Mouse (Mus musculus): ENCODE results near the gene Rspo1. TPM values are rescaled to one million over a fixed set of nuclear protein-coding genes. Genes with fewer than 3 reads are reported as not detected.

Rspo1 gene
- polyA plus RNA-seq, 1 experiment from 2014 or later = 25.1 TPM

DNA sequence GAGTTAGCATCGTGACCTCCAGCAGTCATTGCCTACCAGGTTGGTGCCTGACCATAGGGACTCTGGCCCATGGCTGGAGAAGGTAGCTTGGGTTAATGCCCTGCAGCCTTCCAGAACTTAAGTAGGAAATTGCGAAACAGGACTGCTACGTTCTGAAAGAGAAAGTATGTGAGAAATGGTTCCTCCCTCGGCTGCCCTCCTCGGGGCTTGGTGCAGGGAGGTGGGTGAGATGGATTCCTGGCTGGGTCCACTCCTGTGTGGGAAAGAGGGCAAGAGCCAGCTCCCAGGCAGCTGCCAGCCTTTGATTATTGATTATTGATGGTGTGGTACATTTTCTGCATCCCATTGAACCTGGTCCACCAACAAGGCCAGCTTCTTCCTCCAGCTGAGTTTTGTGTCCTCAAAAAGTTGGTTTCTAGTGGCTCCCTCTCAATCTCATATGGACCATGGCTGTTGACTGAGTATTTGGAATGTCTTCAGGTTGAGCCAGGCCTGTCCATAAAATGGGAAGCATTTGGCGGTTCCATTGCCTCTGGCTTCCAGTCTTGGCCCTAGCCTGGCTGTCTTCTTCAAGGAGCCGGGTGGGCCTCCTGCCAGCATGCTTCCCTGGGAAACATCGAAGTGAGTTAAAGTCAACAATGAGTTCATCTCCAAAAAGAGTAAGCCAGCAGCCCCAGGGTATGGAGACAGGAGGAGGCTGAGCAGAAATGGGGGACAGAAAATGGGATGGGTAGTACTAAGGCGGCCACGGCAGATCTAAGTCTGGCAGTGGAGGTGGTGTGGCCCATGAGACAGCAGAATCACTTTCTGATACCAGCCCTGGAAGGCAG lies 29.8 kb downstream of the Rspo1 start, which contains the start of gene Gnl2:
Gnl2 (plus strand) TSS at position 780 of the 830 bp plus-strand sequence.
- 80% methylated on average over 10 of the region's 10 CpGs for WGBS
- ATAC-seq (ENCODE audit: low FRiP score, low TSS enrichment) = no peak
- H3K27ac ChIP-seq (ENCODE audit: low read length) = no peak within 1 kb of the TSS
- no peaks in the 10 kb centered on the region for H3K9me3 ChIP-seq (ENCODE audit: low read length)
- no peaks in the 10 kb centered on the region for H3K4me1 ChIP-seq (ENCODE audit: insufficient read depth, low read length)
- H3K9ac ChIP-seq (replicated peaks; ENCODE audit: low read length) = no peak within 1 kb of the TSS
- no peaks in the 10 kb centered on the region for H3K36me3 ChIP-seq (ENCODE audit: insufficient read depth, low read length)
- no peak within 1 kb of the TSS for H3K4me2 ChIP-seq (replicated peaks; ENCODE audit: low read depth, low read length)
- no peaks in the 10 kb centered on the region for H3K27me3 ChIP-seq (ENCODE audit: insufficient read depth, low read length)
- no peak within 1 kb of the TSS for H3K4me3 ChIP-seq (ENCODE audit: low read length)

DNA sequence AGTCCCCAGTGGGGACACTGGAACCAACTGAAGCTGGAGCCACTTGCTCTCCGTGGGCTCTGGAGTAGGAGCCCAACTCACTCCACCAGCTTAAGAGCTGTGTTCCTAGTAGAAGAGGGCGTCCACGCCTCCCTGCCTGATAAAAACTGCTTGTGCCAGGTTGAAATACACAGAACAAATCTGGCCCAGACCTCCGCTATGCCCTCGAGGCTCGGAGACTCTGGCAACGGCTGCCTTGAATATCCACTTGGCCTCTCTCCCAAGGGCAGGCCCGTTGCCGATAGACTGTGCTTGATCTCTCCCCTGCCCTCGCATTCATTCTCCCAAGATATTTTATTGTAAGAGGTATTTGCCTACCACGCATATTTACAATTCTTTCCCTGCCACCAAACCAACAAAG lies 31.2 kb downstream of the Rspo1 start:
- no peaks in the 10 kb centered on the region for H3K27me3 ChIP-seq (ENCODE audit: insufficient read depth, low read length)
- no peaks in the 10 kb centered on the region for H3K9me3 ChIP-seq (ENCODE audit: low read length)
- ATAC-seq (ENCODE audit: low FRiP score, low TSS enrichment) = no peak
- no peak overlapping the region for H3K4me2 ChIP-seq (replicated peaks; ENCODE audit: low read depth, low read length)
- no peak overlapping the region for H3K9ac ChIP-seq (replicated peaks; ENCODE audit: low read length)
- no peaks in the 10 kb centered on the region for H3K36me3 ChIP-seq (ENCODE audit: insufficient read depth, low read length)
- H3K27ac ChIP-seq (ENCODE audit: low read length) = no peak overlapping the region
- WGBS = 83% methylated on average over 11 of the region's 11 CpGs
- H3K4me1 ChIP-seq (ENCODE audit: insufficient read depth, low read length) = no peaks in the 10 kb centered on the region
- H3K4me3 ChIP-seq (ENCODE audit: low read length) = no peak overlapping the region

DNA sequence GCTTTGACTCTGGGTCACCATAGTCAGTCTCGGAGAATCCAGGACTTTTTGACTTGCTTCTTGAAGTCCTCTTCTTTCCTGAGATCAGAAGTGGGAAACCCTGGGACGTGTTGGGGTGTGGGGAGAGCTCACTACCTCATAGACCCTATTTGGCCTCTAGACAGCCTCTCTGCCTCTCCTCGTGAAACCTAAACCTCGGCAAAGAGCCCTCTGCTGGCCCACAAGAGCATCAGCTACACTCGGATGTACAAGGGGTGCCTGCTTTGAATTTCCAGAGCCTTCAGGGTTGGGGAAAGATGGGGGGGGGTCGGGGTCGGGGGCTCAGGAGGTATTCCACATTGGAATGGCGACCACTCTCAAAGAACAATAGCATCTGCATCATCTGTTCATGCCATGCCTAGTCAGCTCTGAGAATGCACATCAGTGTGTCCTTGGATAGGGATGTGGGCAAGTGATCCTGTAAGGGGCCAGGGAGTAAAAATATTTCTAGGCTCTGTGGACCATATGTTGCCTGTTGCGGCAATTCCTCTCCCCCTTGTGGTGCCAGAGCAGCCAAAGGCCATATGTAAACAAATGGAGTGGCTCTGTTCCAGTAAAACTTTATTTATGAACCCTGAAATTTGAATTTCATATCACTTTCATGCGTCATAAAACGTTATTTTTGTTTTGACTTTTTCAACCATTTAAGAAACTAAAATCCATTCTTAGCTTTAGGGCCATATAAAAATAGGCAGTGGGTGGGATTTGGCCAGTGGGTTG lies 34.7 kb downstream of the Rspo1 start:
- Histone ChIP-seq H3K4me2 (replicated peaks; ENCODE audit: low read depth, low read length) (no peak overlapping the region), H3K9me3 (ENCODE audit: low read length) (no peaks in the 10 kb centered on the region), H3K36me3 (ENCODE audit: insufficient read depth, low read length) (no peaks in the 10 kb centered on the region), H3K27ac (ENCODE audit: low read length) (no peak overlapping the region), H3K4me1 (ENCODE audit: insufficient read depth, low read length) (no peaks in the 10 kb centered on the region), H3K9ac (replicated peaks; ENCODE audit: low read length) (no peak overlapping the region), H3K4me3 (ENCODE audit: low read length) (no peak overlapping the region), H3K27me3 (ENCODE audit: insufficient read depth, low read length) (peaks cover 3% of the 10 kb centered on the region; the same call in 1 of the 2 replicates)
- WGBS = 30% methylated on average over 11 of the region's 11 CpGs
- no peak for ATAC-seq (ENCODE audit: low FRiP score, low TSS enrichment)

DNA sequence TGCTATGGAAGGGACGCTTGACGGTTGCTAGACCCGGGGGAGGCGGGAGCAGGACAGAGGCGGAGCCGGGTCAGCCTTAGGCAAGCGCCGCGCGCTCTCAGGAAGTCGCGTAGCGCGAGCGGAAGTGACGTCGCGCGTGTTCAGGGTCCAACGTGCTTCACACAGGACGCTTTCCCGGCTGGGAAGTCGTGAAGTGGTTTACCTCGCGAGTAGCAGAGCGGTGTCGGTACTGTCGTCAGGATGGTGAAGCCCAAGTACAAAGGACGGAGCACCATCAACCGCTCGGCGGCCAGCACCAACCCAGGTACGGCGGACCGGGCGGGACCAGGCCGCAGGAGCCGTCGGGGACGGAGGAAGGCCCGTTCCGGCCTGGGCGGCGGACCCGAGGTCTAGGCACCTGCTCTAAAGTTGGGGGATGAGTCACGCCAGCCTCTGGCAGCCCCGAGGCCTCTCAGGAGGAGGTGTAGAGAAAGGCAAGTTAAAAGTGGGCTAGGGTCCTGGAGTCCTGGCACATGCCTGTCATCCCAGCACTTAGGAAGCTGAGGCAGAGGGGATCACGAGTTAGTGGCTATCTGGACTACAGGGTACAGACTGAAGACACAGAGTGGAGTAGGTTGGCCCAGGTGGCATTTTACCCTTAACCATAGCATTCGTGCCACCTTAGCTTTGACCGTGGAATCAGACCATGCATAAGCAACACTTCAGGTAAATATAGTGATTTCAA lies 43.8 kb downstream of the Rspo1 start:
- ATAC-seq (ENCODE audit: low FRiP score, low TSS enrichment) = peak; percentile 98

DNA sequence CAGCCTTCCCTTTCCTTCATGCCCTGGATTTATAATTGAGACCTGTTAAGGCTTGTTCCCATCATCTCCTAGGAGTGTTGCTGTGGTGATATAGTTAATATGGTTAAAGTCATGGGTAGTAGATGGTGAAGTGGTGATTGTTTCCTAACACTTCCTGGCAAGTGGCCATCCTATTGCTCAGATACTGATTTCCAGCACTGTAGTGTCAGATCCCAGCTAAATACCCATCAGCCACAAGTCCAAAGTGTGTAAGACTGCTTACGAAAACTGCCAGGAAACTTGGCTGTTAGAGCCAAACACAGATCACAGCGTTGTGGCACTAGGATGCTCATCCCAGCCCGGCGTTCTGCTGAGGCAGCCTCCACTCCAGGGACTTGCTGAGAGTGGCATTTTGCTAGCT lies 48.1 kb downstream of the Rspo1 start:
- 94% methylated on average over 4 of the region's 4 CpGs for WGBS
- Histone ChIP-seq H3K9me3 (ENCODE audit: low read length) (no peaks in the 10 kb centered on the region), H3K4me1 (ENCODE audit: insufficient read depth, low read length) (peaks cover 9% of the 10 kb centered on the region), H3K27ac (ENCODE audit: low read length) (no peak overlapping the region), H3K36me3 (ENCODE audit: insufficient read depth, low read length) (peaks cover 20% of the 10 kb centered on the region), H3K27me3 (ENCODE audit: insufficient read depth, low read length) (no peaks in the 10 kb centered on the region), H3K4me2 (replicated peaks; ENCODE audit: low read depth, low read length) (no peak overlapping the region), H3K4me3 (ENCODE audit: low read length) (no peak overlapping the region), H3K9ac (replicated peaks; ENCODE audit: low read length) (no peak overlapping the region)
- ATAC-seq (ENCODE audit: low FRiP score, low TSS enrichment) = no peak

More for the DNA sequence above, 43.8 kb downstream of the Rspo1 start:
- peaks cover 1% of the 10 kb centered on the region for H3K36me3 ChIP-seq (ENCODE audit: insufficient read depth, low read length)
- no peaks in the 10 kb centered on the region; the same call in 1 of the 2 replicates for H3K27me3 ChIP-seq (ENCODE audit: insufficient read depth, low read length)
- H3K4me3 ChIP-seq (ENCODE audit: low read length) = peak overlapping the region; percentile 99
- H3K4me1 ChIP-seq (ENCODE audit: insufficient read depth, low read length) = peaks cover 9% of the 10 kb centered on the region
- peak overlapping the region; percentile 88 for H3K9ac ChIP-seq (replicated peaks; ENCODE audit: low read length)
- WGBS = under 1% methylated on average over 50 of the region's 50 CpGs
- no peaks in the 10 kb centered on the region for H3K9me3 ChIP-seq (ENCODE audit: low read length)
- peak overlapping the region; percentile 67 for H3K27ac ChIP-seq (ENCODE audit: low read length)
- peak overlapping the region; percentile 87 for H3K4me2 ChIP-seq (replicated peaks; ENCODE audit: low read depth, low read length)

DNA sequence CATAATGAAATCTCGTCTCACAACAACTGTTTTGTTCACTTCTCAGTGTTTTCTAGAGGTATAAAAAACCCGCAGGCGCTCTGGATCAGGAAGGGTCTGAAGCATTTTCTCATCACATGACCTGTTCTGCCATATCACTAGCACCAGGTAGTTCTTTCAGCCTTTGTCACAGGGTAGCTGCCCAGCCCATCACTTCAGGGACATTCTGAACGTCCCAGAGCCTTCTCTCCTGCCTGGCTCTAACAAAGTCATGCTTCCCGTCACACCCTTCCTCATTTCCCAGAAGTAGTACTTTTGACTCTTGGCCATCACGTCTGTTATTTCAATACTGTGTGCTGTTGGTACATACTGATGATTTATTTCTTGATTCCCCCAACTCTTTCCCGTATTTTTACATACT lies 58.2 kb downstream of the Rspo1 start:
- Histone ChIP-seq H3K9me3 (ENCODE audit: low read length) (no peaks in the 10 kb centered on the region), H3K9ac (replicated peaks; ENCODE audit: low read length) (no peak overlapping the region), H3K4me2 (replicated peaks; ENCODE audit: low read depth, low read length) (no peak overlapping the region), H3K4me3 (ENCODE audit: low read length) (no peak overlapping the region), H3K27me3 (ENCODE audit: insufficient read depth, low read length) (no peaks in the 10 kb centered on the region), H3K4me1 (ENCODE audit: insufficient read depth, low read length) (no peaks in the 10 kb centered on the region), H3K36me3 (ENCODE audit: insufficient read depth, low read length) (peaks cover 84% of the 10 kb centered on the region), H3K27ac (ENCODE audit: low read length) (no peak overlapping the region)
- WGBS = 86% methylated on average over 7 of the region's 7 CpGs
- no peak for ATAC-seq (ENCODE audit: low FRiP score, low TSS enrichment)

DNA sequence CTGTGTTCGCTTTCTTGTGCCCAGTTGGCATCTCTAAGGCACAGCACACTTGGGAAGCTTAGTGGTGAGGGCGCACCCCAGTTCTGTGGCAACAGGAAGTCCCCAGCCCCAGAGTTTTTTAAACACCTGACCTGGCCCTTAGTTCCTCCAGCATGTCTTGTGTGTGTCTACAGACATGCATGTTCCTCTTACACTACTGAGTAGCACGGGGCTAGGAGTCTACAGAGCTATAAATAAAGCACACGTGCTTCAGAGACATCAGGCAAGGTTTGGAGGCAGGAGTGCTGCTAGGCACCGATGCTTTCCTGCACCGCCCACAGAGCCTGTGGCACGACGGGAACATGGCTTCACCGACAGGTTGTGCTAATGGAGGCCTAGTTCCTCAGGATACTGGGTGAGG lies 69.2 kb downstream of the Rspo1 start:
- Histone ChIP-seq H3K4me3 (ENCODE audit: low read length) (no peak overlapping the region), H3K9ac (replicated peaks; ENCODE audit: low read length) (no peak overlapping the region), H3K27ac (ENCODE audit: low read length) (no peak overlapping the region), H3K4me2 (replicated peaks; ENCODE audit: low read depth, low read length) (no peak overlapping the region), H3K9me3 (ENCODE audit: low read length) (no peaks in the 10 kb centered on the region), H3K4me1 (ENCODE audit: insufficient read depth, low read length) (peaks cover 5% of the 10 kb centered on the region; the same call in 1 of the 2 replicates), H3K27me3 (ENCODE audit: insufficient read depth, low read length) (no peaks in the 10 kb centered on the region), H3K36me3 (ENCODE audit: insufficient read depth, low read length) (peaks cover 39% of the 10 kb centered on the region)
- no peak for ATAC-seq (ENCODE audit: low FRiP score, low TSS enrichment)
- WGBS = 88% methylated on average over 9 of the region's 9 CpGs

DNA sequence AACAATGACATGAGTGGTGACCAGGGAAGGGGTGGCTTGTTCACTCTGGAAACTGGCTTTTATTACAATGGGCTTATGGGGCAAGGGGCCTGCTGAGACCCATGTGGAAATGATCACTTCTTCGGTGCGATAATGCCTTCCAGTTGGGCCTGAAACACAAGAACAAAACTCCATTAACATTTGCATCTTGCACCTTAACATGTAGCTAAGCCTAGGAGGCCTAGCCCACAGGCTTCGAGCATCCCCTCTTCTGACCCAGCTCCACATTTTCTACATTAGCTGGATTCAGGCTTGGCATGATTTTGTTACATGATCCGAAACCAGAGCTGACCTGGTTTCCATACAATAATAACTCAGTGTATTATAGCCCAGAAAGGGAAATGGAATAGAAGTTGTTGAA lies 70.2 kb downstream of the Rspo1 start:
- ATAC-seq (ENCODE audit: low FRiP score, low TSS enrichment) = no peak
- no peaks in the 10 kb centered on the region for H3K9me3 ChIP-seq (ENCODE audit: low read length)
- no peak overlapping the region for H3K27ac ChIP-seq (ENCODE audit: low read length)
- no peak overlapping the region for H3K9ac ChIP-seq (replicated peaks; ENCODE audit: low read length)
- peaks cover 5% of the 10 kb centered on the region; the same call in 1 of the 2 replicates for H3K4me1 ChIP-seq (ENCODE audit: insufficient read depth, low read length)
- WGBS = 87% methylated on average over 4 of the region's 4 CpGs
- no peak overlapping the region for H3K4me3 ChIP-seq (ENCODE audit: low read length)
- no peak overlapping the region for H3K4me2 ChIP-seq (replicated peaks; ENCODE audit: low read depth, low read length)
- H3K27me3 ChIP-seq (ENCODE audit: insufficient read depth, low read length) = no peaks in the 10 kb centered on the region
- peaks cover 34% of the 10 kb centered on the region for H3K36me3 ChIP-seq (ENCODE audit: insufficient read depth, low read length)

DNA sequence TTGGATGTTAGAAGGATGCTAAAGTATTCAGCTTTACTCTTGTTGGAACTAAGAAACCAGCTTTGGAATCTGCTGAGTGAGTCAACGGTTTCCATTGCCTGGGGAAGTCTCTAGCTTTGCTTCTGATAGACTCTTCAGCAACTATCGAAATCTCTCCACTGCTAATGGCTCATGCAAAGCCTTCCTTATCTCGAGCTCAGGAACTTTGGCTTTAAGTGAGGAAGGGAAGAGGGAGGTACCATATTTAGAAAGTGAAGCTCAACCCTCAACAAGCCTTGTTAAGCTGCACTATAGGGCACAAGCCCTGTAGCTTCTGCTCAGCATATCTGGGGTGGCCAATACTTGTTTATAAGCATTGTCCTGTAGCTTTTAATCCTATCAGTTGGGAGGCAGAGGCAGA lies 71.0 kb downstream of the Rspo1 start:
- 67% methylated on average over 3 of the region's 3 CpGs for WGBS
- no peak overlapping the region for H3K4me2 ChIP-seq (replicated peaks; ENCODE audit: low read depth, low read length)
- ATAC-seq (ENCODE audit: low FRiP score, low TSS enrichment) = no peak

More for the DNA sequence above, 71.0 kb downstream of the Rspo1 start:
- Histone ChIP-seq H3K4me1 (ENCODE audit: insufficient read depth, low read length) (peaks cover 5% of the 10 kb centered on the region; the same call in 1 of the 2 replicates), H3K4me3 (ENCODE audit: low read length) (no peak overlapping the region), H3K27ac (ENCODE audit: low read length) (no peak overlapping the region), H3K36me3 (ENCODE audit: insufficient read depth, low read length) (peaks cover 29% of the 10 kb centered on the region), H3K9me3 (ENCODE audit: low read length) (no peaks in the 10 kb centered on the region), H3K9ac (replicated peaks; ENCODE audit: low read length) (no peak overlapping the region), H3K27me3 (ENCODE audit: insufficient read depth, low read length) (no peaks in the 10 kb centered on the region)

All from kidney, embryonic 16.5 days (tissue).